Comparison of ENCODE assay signal across 8 mouse cellular contexts in genomic region chr6:52825535-52825934, GRCm38 (mm10).
A peak's percentile ranks its signal among the peaks of the same experiment; 100 is the strongest.
DNase-seq lines count a peak whose midpoint lies in the region; ATAC-seq and TF ChIP-seq lines count a peak whose summit lies in the region.

No protein-coding gene starts in this region.

- DNase-seq in heart, postnatal 0 days (ENCODE audit: low spot score): peak; percentile 58
- no peak for DNase-seq in heart, postnatal 14 days
- no peak for DNase-seq in G1E (ENCODE audit: low spot score)
- peak; percentile 42 for DNase-seq in cerebellum, adult 9-10 months
- DNase-seq in left cerebral cortex, adult 8-10 months (ENCODE audit: low spot score in 2 of 2): peak; percentile 38 to 93
- peak; percentile 76 for DNase-seq in right cerebral cortex, postnatal 25 days
- no peak for DNase-seq in B cell, adult 2 months
- no peak for DNase-seq in thymus, postnatal 14 days

- 0 out of 2 replicates have a peak, but pooled peaks cover 4% of the 10 kb centered on the region for H3K4me1 ChIP-seq in heart, postnatal 0 days (ENCODE audit: control insufficient read depth, insufficient read depth)
- H3K4me1 ChIP-seq in G1E (ENCODE audit: insufficient read depth, low read depth, low read length): peaks cover 2% of the 10 kb centered on the region; the same call in 1 of the 2 replicates

- ATAC-seq in heart, postnatal 0 days (ENCODE audit: insufficient read depth, low read depth): peak; percentile 27; the same call in 1 of the 2 replicates
- ATAC-seq in G1E (ENCODE audit: extremely low read depth, insufficient number of reproducible peaks, low FRiP score, poor library complexity, severe bottlenecking): peak; percentile 73

- H3K36me3 ChIP-seq in heart, postnatal 0 days (replicated peaks; ENCODE audit: control insufficient read depth, insufficient read depth, low read length): no peaks in the 10 kb centered on the region
- H3K36me3 ChIP-seq in G1E (replicated peaks): no peaks in the 10 kb centered on the region

- TF ChIP-seq CTCF in heart, postnatal 0 days (IDR thresholded peaks at IDR 0.05; ENCODE audit: low read depth): no peak
- TF ChIP-seq CTCF in G1E (IDR thresholded peaks at IDR 0.05; ENCODE audit: low read depth, low read length): no peak

- no peaks in the 10 kb centered on the region for H3K9me3 ChIP-seq in heart, postnatal 0 days (replicated peaks; ENCODE audit: control insufficient read depth, low read length)
- H3K9me3 ChIP-seq in G1E (replicated peaks): no peaks in the 10 kb centered on the region

- no peak overlapping the region for H3K9ac ChIP-seq in heart, postnatal 0 days (replicated peaks; ENCODE audit: low read depth, low read length)

- WGBS in heart, postnatal 0 days: 53% methylated on average over 5 of the region's 5 CpGs

- no peak for TF ChIP-seq EP300 in heart, postnatal 0 days (IDR thresholded peaks at IDR 0.05; ENCODE audit: low read depth)

- intact Hi-C loops in heart, postnatal 14 days (cut with DNase I): no loop called here

- H3K4me3 ChIP-seq in heart, postnatal 0 days (ENCODE audit: low read depth, low read length): no peak overlapping the region
- H3K4me3 ChIP-seq in G1E (ENCODE audit: low read depth, low read length): no peak overlapping the region

- no peak overlapping the region for H3K4me2 ChIP-seq in heart, postnatal 0 days (ENCODE audit: low read depth, low read length)

- no peak overlapping the region for H3K27ac ChIP-seq in heart, postnatal 0 days (ENCODE audit: low read depth)

- no peaks in the 10 kb centered on the region for H3K27me3 ChIP-seq in heart, postnatal 0 days (ENCODE audit: control insufficient read depth, insufficient read depth, low read length)
- peaks cover 20% of the 10 kb centered on the region for H3K27me3 ChIP-seq in G1E (ENCODE audit: insufficient read depth, low read length)

Comparison
In these comparisons a context has a peak if more than half of its experiments do, and no peak if none do; other contexts are left out.
1. DNase-seq: peak in heart, postnatal 0 days (single experiment), cerebellum, adult 9-10 months (single experiment), left cerebral cortex, adult 8-10 months (2 of 2) and right cerebral cortex, postnatal 25 days (single experiment); none in heart, postnatal 14 days (0 of 2), G1E (single experiment), B cell, adult 2 months (0 of 2) and thymus, postnatal 14 days (single experiment).